Mouse (Mus musculus): Measurements from ENCODE around the gene Klrb1c. TPM values are rescaled to one million over a fixed set of nuclear protein-coding genes. Genes with fewer than 3 reads are reported as not detected.
"Not testable (repeated sequence)": the region's sequence is repeated elsewhere in the genome, so short reads cannot be mapped to it uniquely, and the experiment has no call there.

Klrb1c gene
- total RNA-seq, 2 experiments from 2014 or later = not detected

DNA sequence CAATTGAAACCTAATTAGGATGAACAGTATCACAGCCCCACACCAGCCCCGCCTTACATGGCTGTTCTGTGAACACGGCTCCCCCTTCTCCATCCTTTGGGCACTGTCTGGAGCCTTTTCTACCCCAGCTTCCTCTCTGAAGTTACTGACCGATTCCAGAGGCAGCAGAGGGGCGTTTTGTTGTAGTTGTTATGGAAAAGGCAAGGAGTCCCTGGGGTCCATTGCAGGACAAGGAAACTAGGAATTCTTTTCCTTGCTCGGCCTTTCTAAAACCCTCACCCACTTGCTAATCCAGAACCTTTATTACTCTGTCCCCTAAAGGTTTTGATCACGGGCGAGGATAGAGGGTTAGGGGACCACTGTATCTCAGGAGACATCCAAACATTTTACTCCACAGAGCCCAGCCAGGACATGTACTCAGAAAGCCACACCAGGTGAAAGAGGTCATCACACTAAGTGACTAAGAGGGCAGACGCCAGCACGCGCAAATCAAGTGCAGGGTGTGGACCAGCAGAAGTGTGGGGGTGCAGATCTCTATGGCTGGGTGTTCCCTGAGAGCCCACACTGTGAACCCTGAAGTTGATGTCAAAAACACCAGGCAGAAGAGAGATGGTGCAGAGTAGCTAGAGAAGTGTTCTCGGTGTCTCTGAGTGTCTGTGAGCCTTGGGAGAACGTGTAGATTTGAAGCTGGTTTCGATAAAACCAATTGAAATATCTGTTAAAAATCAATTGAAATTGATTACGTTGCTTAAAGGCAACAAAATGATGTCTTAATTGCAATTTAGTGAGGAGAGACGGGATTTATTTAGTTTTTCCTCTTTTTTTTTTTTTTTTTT is 9.1 kb upstream of the Klrb1c start:
- DNase-seq (ENCODE audit: low spot score in 2 of 2) = peak in 1 of 2 experiments; percentile 26

DNA sequence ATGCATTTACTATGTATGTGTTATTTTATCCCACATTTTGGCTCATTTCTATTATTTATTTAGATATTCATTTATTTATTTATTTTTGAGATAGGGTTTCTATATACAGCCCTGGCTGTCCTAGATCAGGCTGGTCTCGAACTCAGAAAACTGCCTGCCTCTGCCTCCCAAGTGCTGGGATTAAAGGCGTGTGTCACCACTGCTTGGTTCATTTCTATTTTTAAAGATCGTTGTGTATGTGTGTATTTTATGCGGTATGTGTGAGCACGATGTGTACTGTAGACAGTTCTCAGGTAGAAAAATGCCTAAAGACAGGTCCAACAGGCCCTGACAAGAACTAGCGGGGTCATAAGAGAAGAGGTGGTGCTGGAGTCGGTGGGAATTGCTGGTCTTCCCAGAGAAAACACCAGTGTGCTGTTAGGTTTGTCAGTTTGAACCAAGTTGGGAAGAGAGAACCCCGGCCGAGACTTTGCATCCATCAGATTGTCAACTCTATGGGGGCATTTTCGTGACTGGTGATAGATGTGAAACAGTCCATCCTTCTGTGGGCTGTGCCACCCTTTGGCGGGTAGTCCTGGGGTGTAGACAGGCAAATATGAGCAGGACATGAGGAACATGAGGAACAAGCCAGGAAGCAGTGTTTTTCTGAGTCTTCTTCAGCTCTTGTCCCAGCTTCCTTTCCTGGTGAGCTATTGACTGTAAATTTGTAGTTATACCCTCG is 8.3 kb upstream of the Klrb1c start:
- no peak for DNase-seq (ENCODE audit: low spot score in 2 of 2)

DNA sequence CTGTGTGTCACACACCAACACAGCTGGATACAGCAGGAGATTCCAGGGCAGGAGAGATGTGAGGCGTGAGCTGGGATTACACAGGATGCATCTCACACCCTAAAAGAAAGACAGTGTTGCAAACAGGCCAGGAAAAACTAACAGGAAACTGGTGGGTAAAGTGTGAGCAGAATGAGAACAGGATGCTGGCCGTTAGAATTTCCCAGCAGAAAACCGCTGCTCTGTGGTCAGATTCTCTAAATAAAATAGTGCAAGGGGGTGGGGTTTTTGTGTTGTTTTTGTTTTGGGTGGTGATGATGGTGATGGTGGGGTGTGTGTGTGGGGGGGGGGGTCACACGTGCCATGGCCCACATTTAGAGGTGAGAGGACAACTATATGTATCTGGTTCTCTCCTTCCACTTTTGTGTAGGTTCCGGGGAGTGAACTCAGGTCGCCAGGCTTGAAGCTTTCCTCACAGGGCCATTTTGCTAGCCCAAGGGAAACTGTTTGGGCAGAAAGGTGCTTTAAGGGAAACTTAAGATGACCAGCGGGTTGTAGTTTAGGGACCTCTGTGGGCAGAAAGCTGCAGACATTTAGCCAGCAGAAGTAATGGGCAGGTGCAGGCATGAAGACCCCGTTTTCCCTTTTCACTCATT is 7.4 kb upstream of the Klrb1c start:
- no peak for DNase-seq (ENCODE audit: low spot score in 2 of 2)

GRCm38 (mm10) chr6:128793734-128794133 is 4.7 kb upstream of the Klrb1c start:
- no peak for DNase-seq (ENCODE audit: low spot score in 2 of 2)

DNA sequence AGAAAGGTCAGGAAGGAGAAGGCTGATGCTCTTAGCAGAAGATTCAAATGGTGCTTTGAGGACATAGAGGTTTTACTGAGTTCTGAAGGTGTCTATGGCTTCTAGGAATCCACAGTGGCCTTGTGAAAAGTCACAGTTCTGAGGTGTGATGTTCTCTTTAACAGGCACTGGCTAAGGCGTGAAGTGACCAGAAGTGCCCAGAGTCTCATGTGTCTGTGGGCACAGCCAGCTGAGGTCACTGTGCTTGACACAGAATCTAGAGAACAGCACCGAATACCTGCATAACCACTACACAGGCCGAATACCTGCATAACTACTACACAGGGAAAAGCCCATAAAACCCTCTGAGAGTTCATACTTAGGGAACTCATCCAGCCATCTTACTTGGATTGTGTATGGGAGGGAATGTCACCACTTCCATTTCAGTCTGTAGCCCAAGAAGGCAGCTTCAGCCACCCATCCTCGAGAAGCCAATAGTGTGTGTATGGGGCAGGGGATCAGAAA is 1.5 kb upstream of the Klrb1c start:
- DNase-seq (ENCODE audit: low spot score in 2 of 2) = not testable (repeated sequence)

- no peak for DNase-seq (ENCODE audit: low spot score in 2 of 2)
These were observed 498 bp downstream of the Klrb1c start for GRCm38 (mm10) chr6:128788517-128788916.

DNA sequence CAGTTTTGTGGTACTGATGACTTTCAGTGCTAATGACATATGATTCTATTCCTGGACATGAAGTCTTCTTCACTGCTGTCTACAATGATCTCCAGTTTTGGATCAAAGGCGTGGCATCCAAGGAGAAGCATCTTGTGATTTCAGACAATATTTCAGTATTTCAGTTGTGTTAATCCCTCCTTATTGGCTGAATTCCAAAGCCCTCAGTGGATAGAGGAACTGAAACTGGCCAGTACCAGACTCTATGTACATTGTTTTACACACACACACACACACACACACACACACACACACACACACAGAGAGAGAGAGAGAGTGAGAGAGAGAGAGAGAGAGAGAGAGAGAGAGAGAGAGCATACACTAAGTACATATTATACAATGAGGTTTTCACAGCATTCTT is 2.6 kb downstream of the Klrb1c start:
- not testable (repeated sequence) for DNase-seq (ENCODE audit: low spot score in 2 of 2)

DNA sequence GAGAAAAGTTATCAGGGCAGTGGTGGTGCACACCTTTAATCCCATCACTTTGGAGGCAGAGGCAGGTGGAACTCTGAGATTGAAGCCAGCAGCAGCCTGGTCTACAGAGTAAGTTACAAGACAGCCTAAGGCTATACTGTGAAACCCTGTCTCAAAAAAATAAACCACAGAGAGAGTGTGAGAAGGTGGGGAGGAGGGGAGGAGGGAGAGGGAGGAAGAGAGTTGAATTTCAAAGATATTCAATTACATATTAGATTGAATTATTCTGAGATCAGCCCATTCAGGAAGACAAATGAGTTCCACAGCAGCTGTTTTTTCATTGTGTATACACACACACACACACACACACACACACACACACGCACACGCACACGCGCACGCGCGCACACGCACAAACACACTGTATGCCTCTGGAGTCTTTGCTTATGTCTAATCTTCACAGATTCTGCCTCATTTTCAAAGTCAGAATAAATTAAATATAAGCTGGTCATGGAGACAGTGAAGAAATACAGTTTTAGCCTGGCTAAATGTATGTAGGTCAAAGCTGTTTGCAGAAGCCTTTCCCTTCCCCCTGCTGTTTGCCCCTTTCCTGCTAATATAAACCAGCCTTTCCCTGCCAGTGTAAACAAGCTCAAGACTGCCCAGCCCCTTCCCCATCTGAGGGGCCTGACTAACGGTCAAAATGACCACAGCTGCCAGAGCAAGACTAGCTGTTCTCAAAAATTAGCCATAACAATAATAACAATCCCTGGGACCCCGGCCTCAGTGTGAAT is 19.3 kb downstream of the Klrb1c start:
- no peak for DNase-seq (ENCODE audit: low spot score in 2 of 2)

- DNase-seq (ENCODE audit: low spot score in 2 of 2) = no peak
These were observed 21.0 kb downstream of the Klrb1c start for GRCm38 (mm10) chr6:128768047-128768446.

GRCm38 (mm10) chr6:128766486-128767254 is 22.3 kb downstream of the Klrb1c start:
- peak in 1 of 2 experiments; percentile 50 for DNase-seq (ENCODE audit: low spot score in 2 of 2)

DNA sequence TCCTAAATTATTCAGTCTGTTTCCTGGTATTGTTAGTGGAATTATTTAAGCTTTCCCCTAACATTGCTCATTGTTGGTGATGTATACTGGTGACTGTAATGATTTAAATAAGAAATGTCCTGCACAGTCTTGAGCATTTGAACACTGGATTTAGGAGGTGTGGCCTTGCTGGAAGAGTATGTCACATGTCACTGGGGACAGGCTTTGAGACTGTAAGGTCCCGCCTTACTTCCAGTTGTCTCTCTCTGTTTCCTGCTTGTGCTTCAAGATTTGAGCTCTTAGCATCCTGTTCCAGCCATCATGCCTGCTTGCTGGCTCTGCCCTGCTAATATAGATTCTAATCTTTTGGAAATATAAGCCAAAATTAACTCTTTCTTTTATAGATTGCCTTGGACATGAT is 23.8 kb downstream of the Klrb1c start:
- no peak for DNase-seq (ENCODE audit: low spot score in 2 of 2)

GRCm38 (mm10) chr6:128764598-128764997 is 24.4 kb downstream of the Klrb1c start:
- DNase-seq (ENCODE audit: low spot score in 2 of 2) = no peak

- peak; percentile 96 to 98 for DNase-seq (ENCODE audit: low spot score in 2 of 2)
These were observed 25.1 kb downstream of the Klrb1c start for GRCm38 (mm10) chr6:128763736-128764523.

DNA sequence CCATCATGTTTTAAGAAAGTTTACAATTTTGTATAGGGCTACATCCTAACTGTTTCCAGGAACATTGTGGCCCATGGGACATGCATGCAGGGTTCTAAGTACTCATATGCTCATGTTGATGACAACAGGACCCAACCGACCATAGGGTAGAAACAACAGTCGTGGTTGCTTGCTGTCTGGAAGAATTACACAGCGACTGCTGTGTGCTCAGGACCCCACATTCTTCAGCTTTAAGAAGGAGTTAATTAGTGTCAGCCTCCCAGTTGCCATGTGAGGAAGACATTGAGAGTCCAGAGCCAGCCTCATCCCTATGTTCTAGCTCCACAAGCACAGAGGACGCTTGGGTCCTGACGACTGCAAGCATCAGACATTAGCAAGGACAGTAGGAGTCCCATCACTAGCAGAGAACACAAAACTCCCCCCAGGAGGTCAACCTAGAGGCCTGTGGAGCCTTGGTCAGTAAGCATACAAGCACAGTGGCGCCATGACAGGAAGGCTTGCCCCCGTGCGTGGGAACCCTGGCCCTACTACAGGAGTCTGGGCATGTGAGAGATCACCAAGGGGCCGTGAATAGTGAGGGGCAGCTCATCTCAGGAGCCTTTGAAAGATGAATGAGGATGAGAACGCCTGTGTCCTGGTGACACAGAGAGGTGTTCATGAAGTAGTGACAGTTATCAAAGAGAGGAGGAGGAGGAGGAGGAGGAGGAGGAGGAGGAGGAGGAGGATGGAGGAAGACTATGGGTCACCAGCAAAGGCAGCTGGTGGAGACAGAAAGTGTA is 25.9 kb downstream of the Klrb1c start:
- not testable (repeated sequence) for DNase-seq (ENCODE audit: low spot score in 2 of 2)

- DNase-seq (ENCODE audit: low spot score in 2 of 2) = no peak
These were observed 27.9 kb downstream of the Klrb1c start for GRCm38 (mm10) chr6:128761144-128761540.

DNA sequence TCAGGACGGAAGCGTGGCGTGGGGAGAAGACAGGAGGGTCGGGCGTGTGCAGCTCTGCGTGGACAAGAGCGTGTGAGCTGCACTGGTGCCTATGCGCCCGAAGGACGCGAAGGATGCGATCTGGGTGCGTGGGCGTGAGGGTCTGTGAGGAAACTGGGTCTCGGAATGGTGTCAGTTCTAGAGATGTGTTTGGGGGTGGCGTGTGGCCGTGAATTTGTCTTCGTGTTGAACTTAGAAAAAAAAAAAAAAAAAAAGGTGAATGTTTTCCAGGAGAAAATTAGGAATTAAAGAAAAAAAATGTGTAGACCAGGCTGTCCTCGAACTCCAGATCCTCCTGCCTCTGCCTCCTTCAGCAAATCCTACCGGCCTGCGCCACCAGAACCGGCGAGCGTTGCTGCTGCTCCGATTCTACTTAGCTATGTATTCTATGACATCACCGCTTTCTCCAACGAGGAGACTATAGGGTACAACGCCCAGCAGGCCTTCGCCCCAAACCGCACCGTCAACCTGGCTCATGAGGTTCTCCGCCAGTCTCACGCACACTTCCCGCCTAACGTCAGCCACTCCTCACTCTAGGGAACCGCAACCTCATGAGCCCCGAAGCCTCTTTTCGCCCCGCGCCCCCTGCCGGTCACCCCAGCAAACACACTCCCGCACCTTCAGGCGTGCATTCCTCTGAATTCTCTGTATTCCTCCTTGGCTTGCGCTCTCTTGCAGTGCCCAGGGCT is 28.4 kb downstream of the Klrb1c start:
- DNase-seq (ENCODE audit: low spot score in 2 of 2) = peak; percentile 84 to 93

- peak; percentile 90 to 98 for DNase-seq (ENCODE audit: low spot score in 2 of 2)
These were observed 29.0 kb downstream of the Klrb1c start for GRCm38 (mm10) chr6:128760016-128760415.
